Mouse (Mus musculus): ENCODE results near the gene Mtmr4.

DNA sequence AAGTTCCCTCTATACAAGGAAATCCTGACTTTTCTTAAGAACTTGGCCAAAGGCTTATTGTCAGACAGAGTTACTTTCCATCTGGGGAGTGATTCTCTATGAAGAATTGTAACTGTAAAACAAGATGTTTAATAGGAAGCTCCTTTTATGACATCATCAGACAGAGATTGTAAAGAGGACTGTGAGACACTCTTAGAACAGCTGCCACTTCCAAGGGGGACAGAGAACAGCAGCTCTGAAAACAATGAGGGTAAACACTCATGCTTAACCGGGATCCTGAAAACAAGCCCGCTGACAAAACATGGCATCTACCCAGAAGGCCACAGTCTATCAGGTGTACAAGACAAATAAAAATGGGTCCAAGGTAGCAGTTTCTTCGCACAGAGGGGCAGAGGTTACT is 25.5 kb upstream of the Mtmr4 start, which contains the start of gene Gm11492:
- TF ChIP-seq CTCF (IDR thresholded peaks at IDR 0.05; ENCODE audit: extremely low read depth, insufficient read depth, insufficient read length, insufficient replicate concordance) (no peak), POLR2A (IDR thresholded peaks at IDR 0.05; ENCODE audit: low read depth, low read length) (no peak)
